Mouse (Mus musculus): ENCODE results near the gene Dusp2. TPM values are rescaled to one million over a fixed set of nuclear protein-coding genes. Genes with fewer than 3 reads are reported as not detected.
"Not testable (repeated sequence)": the region's sequence is repeated elsewhere in the genome, so short reads cannot be mapped to it uniquely, and the experiment has no call there.

The Dusp2 gene
- polyA plus RNA-seq (2015; fragmentation: Nextera tagmentation; extraction: Ambion mirVana) = 7.1 and 7.2 TPM in 2 replicates

- H3K4me1 ChIP-seq (replicated peaks) = peaks cover 13% of the 10 kb centered on the region
- H3K27me3 ChIP-seq = peaks cover 73% of the 10 kb centered on the region
- peak within 1 kb of the TSS; percentile 57 for H3K4me3 ChIP-seq
- H3K9ac ChIP-seq = peak within 1 kb of the TSS; percentile 73
- no peaks in the 10 kb centered on the region for H3K36me3 ChIP-seq
- WGBS = under 1% methylated on average over 75 of the region's 76 CpGs
- no peaks in the 10 kb centered on the region for H3K9me3 ChIP-seq
- peak; percentile 79 for ATAC-seq (ENCODE audit: low FRiP score)
- no peak within 1 kb of the TSS for H3K27ac ChIP-seq
- H3K4me2 ChIP-seq = peak within 1 kb of the TSS; percentile 86
Observed at GRCm38 (mm10) chr2:127335767-127336496, at the start of gene Dusp2. Gene Dusp2, plus strand, starts transcription at chr2:127336159.

- H3K4me2 ChIP-seq = no peak overlapping the region
- ATAC-seq (ENCODE audit: low FRiP score) = no peak
- H3K27me3 ChIP-seq = no peaks in the 10 kb centered on the region
- no peaks in the 10 kb centered on the region for H3K9me3 ChIP-seq
- no peak overlapping the region for H3K27ac ChIP-seq
- peaks cover 71% of the 10 kb centered on the region for H3K36me3 ChIP-seq
- no peak overlapping the region for H3K4me3 ChIP-seq
- no peak overlapping the region for H3K9ac ChIP-seq
- 91% methylated on average over 4 of the region's 4 CpGs for WGBS
- no peaks in the 10 kb centered on the region for H3K4me1 ChIP-seq (replicated peaks)
Observed at GRCm38 (mm10) chr2:127292250-127292649, 43.7 kb upstream of the Dusp2 start.

GRCm38 (mm10) chr2:127297001-127297805 is 38.8 kb upstream of the Dusp2 start:
- no peaks in the 10 kb centered on the region for H3K4me1 ChIP-seq (replicated peaks)
- 93% methylated on average over 7 of the region's 7 CpGs for WGBS
- no peak for ATAC-seq (ENCODE audit: low FRiP score)
- no peaks in the 10 kb centered on the region for H3K9me3 ChIP-seq
- H3K4me2 ChIP-seq = no peak overlapping the region
- no peak overlapping the region for H3K9ac ChIP-seq
- no peak overlapping the region for H3K27ac ChIP-seq
- no peak overlapping the region for H3K4me3 ChIP-seq
- H3K27me3 ChIP-seq = no peaks in the 10 kb centered on the region
- H3K36me3 ChIP-seq = peaks cover 88% of the 10 kb centered on the region

- Histone ChIP-seq H3K27me3 (no peaks in the 10 kb centered on the region), H3K4me3 (no peak overlapping the region), H3K4me1 (replicated peaks) (no peaks in the 10 kb centered on the region), H3K9me3 (no peaks in the 10 kb centered on the region), H3K27ac (no peak overlapping the region), H3K36me3 (peaks cover 80% of the 10 kb centered on the region), H3K4me2 (no peak overlapping the region), H3K9ac (no peak overlapping the region)
- no peak for ATAC-seq (ENCODE audit: low FRiP score)
- 100% methylated on average over 1 of the region's 1 CpGs for WGBS
Observed at GRCm38 (mm10) chr2:127298056-127298455, 37.9 kb upstream of the Dusp2 start.

- Histone ChIP-seq H3K4me2 (no peak overlapping the region), H3K4me3 (no peak overlapping the region), H3K4me1 (replicated peaks) (no peaks in the 10 kb centered on the region), H3K9me3 (no peaks in the 10 kb centered on the region), H3K27ac (no peak overlapping the region), H3K27me3 (no peaks in the 10 kb centered on the region), H3K36me3 (peaks cover 58% of the 10 kb centered on the region), H3K9ac (no peak overlapping the region)
- ATAC-seq (ENCODE audit: low FRiP score) = no peak
- 87% methylated on average over 3 of the region's 3 CpGs for WGBS
Observed at GRCm38 (mm10) chr2:127300701-127301100, 35.3 kb upstream of the Dusp2 start.

- no peak overlapping the region for H3K4me3 ChIP-seq
- H3K27ac ChIP-seq = no peak overlapping the region
- no peak for ATAC-seq (ENCODE audit: low FRiP score)
- no peaks in the 10 kb centered on the region for H3K9me3 ChIP-seq
- H3K27me3 ChIP-seq = no peaks in the 10 kb centered on the region
- H3K4me2 ChIP-seq = no peak overlapping the region
- WGBS = 91% methylated on average over 3 of the region's 3 CpGs
- no peaks in the 10 kb centered on the region for H3K4me1 ChIP-seq (replicated peaks)
- no peak overlapping the region for H3K9ac ChIP-seq
- peaks cover 46% of the 10 kb centered on the region for H3K36me3 ChIP-seq
Observed at GRCm38 (mm10) chr2:127301883-127302282, 34.1 kb upstream of the Dusp2 start.

- H3K36me3 ChIP-seq = peaks cover 23% of the 10 kb centered on the region
- not testable (repeated sequence) for H3K4me1 ChIP-seq (replicated peaks); H3K27me3 ChIP-seq; H3K4me2 ChIP-seq; H3K4me3 ChIP-seq; ATAC-seq (ENCODE audit: low FRiP score); H3K27ac ChIP-seq; H3K9ac ChIP-seq; H3K9me3 ChIP-seq
- WGBS = 93% methylated on average over 4 of the region's 4 CpGs
Observed at GRCm38 (mm10) chr2:127304192-127304591, 31.8 kb upstream of the Dusp2 start.

GRCm38 (mm10) chr2:127304609-127305210 is 31.2 kb upstream of the Dusp2 start:
- Histone ChIP-seq H3K36me3 (peaks cover 17% of the 10 kb centered on the region), H3K4me3 (no peak overlapping the region), H3K27ac (no peak overlapping the region), H3K4me2 (no peak overlapping the region), H3K9ac (no peak overlapping the region), H3K9me3 (no peaks in the 10 kb centered on the region), H3K4me1 (replicated peaks) (no peaks in the 10 kb centered on the region), H3K27me3 (no peaks in the 10 kb centered on the region)
- no peak for ATAC-seq (ENCODE audit: low FRiP score)
- WGBS = 90% methylated on average over 3 of the region's 3 CpGs

GRCm38 (mm10) chr2:127306123-127306522 is 29.8 kb upstream of the Dusp2 start:
- no peak for ATAC-seq (ENCODE audit: low FRiP score)
- Histone ChIP-seq H3K4me2 (no peak overlapping the region), H3K4me3 (no peak overlapping the region), H3K4me1 (replicated peaks) (no peaks in the 10 kb centered on the region), H3K27me3 (no peaks in the 10 kb centered on the region), H3K9me3 (no peaks in the 10 kb centered on the region), H3K36me3 (peaks cover 8% of the 10 kb centered on the region; the same call in 1 of the 2 replicates), H3K9ac (no peak overlapping the region), H3K27ac (no peak overlapping the region)

GRCm38 (mm10) chr2:127307179-127307578 is 28.8 kb upstream of the Dusp2 start:
- no peak overlapping the region for H3K27ac ChIP-seq
- no peak for ATAC-seq (ENCODE audit: low FRiP score)
- no peaks in the 10 kb centered on the region for H3K9me3 ChIP-seq
- no peak overlapping the region for H3K4me2 ChIP-seq
- no peak overlapping the region for H3K9ac ChIP-seq
- no peak overlapping the region for H3K4me3 ChIP-seq
- H3K27me3 ChIP-seq = no peaks in the 10 kb centered on the region
- WGBS = 51% methylated on average over 3 of the region's 3 CpGs
- no peaks in the 10 kb centered on the region for H3K4me1 ChIP-seq (replicated peaks)
- H3K36me3 ChIP-seq = peaks cover under 1% of the 10 kb centered on the region; the same call in 1 of the 2 replicates

GRCm38 (mm10) chr2:127308660-127309059 is 27.3 kb upstream of the Dusp2 start:
- Histone ChIP-seq H3K4me3 (no peak overlapping the region), H3K9me3 (no peaks in the 10 kb centered on the region), H3K4me2 (no peak overlapping the region), H3K4me1 (replicated peaks) (no peaks in the 10 kb centered on the region), H3K9ac (no peak overlapping the region), H3K27ac (no peak overlapping the region), H3K27me3 (no peaks in the 10 kb centered on the region), H3K36me3 (no peaks in the 10 kb centered on the region)
- no peak for ATAC-seq (ENCODE audit: low FRiP score)
- WGBS = 97% methylated on average over 2 of the region's 2 CpGs

GRCm38 (mm10) chr2:127310246-127310645 is 25.7 kb upstream of the Dusp2 start:
- WGBS = 72% methylated on average over 2 of the region's 2 CpGs
- no peak overlapping the region for H3K4me3 ChIP-seq
- no peak overlapping the region for H3K4me2 ChIP-seq
- ATAC-seq (ENCODE audit: low FRiP score) = no peak
- no peak overlapping the region for H3K27ac ChIP-seq
- H3K4me1 ChIP-seq (replicated peaks) = no peaks in the 10 kb centered on the region
- H3K36me3 ChIP-seq = no peaks in the 10 kb centered on the region
- no peak overlapping the region for H3K9ac ChIP-seq
- H3K27me3 ChIP-seq = no peaks in the 10 kb centered on the region
- H3K9me3 ChIP-seq = no peaks in the 10 kb centered on the region

Data from hindbrain, embryonic 13.5 days (tissue).